Mouse (Mus musculus) regulatory T cell (primary cell): Measurements from ENCODE around the gene Tshb.

Source experiments
- in situ Hi-C: fragments of 300-600 bp; cut with MboI, MseI; formaldehyde crosslinking; loops from one replicate; pipeline ENCODE4 v1.15.1; 2025; ENCODE audit warnings: high pct_unique_total_duplicates

Gene Tshb

GRCm38 (mm10) chr3:102738161-102738901, 44.2 kb downstream of the Tshb start:
- in situ Hi-C loops = loop anchor here (10.0 to 25.0 kb wide), 2 partner anchors 646 to 1726 kb away; no protein-coding TSS in a partner anchor

- in situ Hi-C loops = loop anchor here (10.0 to 25.0 kb wide), 2 partner anchors 648 to 1725 kb away; no protein-coding TSS in a partner anchor
Measured at GRCm38 (mm10) chr3:102737106-102737505, 45.4 kb downstream of the Tshb start.

GRCm38 (mm10) chr3:102736436-102736835, 46.1 kb downstream of the Tshb start:
- in situ Hi-C loops = loop anchor here (10.0 to 25.0 kb wide), 2 partner anchors 648 to 1724 kb away; no protein-coding TSS in a partner anchor

GRCm38 (mm10) chr3:102735638-102736037, 46.9 kb downstream of the Tshb start:
- in situ Hi-C loops = loop anchor here (10.0 to 25.0 kb wide), 2 partner anchors 649 to 1723 kb away; no protein-coding TSS in a partner anchor

- in situ Hi-C loops = loop anchor here (10.0 to 25.0 kb wide), 2 partner anchors 650 to 1723 kb away; no protein-coding TSS in a partner anchor
Measured at GRCm38 (mm10) chr3:102735031-102735558, 47.4 kb downstream of the Tshb start.

GRCm38 (mm10) chr3:102734313-102735030, 48.0 kb downstream of the Tshb start, which contains the start of gene Tspan2:
Tspan2 (plus strand) TSS chr3:102734529.
- in situ Hi-C loops = loop anchor here (10.0 to 25.0 kb wide), 2 partner anchors 650 to 1722 kb away; no protein-coding TSS in a partner anchor

GRCm38 (mm10) chr3:102733936-102734312, 48.6 kb downstream of the Tshb start:
- in situ Hi-C loops = loop anchor here (10.0 to 25.0 kb wide), 2 partner anchors 651 to 1722 kb away; no protein-coding TSS in a partner anchor

- in situ Hi-C loops = loop anchor here (10.0 to 25.0 kb wide), 2 partner anchors 652 to 1721 kb away; no protein-coding TSS in a partner anchor
Measured at GRCm38 (mm10) chr3:102733050-102733449, 49.5 kb downstream of the Tshb start.

GRCm38 (mm10) chr3:102732619-102733018, 49.9 kb downstream of the Tshb start:
- in situ Hi-C loops = loop anchor here (10.0 to 25.0 kb wide), 2 partner anchors 652 to 1720 kb away; no protein-coding TSS in a partner anchor

GRCm38 (mm10) chr3:102731112-102731511, 51.4 kb downstream of the Tshb start:
- in situ Hi-C loops = loop anchor here (10.0 to 25.0 kb wide), 2 partner anchors 654 to 1719 kb away; no protein-coding TSS in a partner anchor

- in situ Hi-C loops = loop anchor here (25.0 kb wide), 1 partner anchor 1717 kb away; no protein-coding TSS in a partner anchor
Measured at GRCm38 (mm10) chr3:102729416-102729815, 53.1 kb downstream of the Tshb start.
